Mouse (Mus musculus) liver, embryonic 14.5 days (tissue): Measurements from ENCODE around the gene Cct8l1.

ENCODE experiments used
- CTCF ChIP-seq: IDR thresholded peaks from 2 replicates; pipeline ENCODE4 v1.5.1; 2016; ENCODE audit warnings: antibody characterized with exemption, low read depth, control low read depth
- EP300 ChIP-seq: IDR thresholded peaks from 2 replicates; pipeline ENCODE4 v1.6.1; 2016; ENCODE audit warnings: antibody characterized with exemption, low read depth

GRCm38 (mm10) chr5:25550912-25551311 lies 35.0 kb downstream of the Cct8l1 start:
- TF ChIP-seq CTCF (no peak), EP300 (no peak)
